Mouse (Mus musculus) liver, adult 2 months (tissue): ENCODE data around the gene Gm6583. TPM values are rescaled to one million over a fixed set of nuclear protein-coding genes. Genes with fewer than 3 reads are reported as not detected.

ENCODE experiments used
- DNase-seq: peaks from one replicate; pipeline ENCODE4 v3.0.0-alpha.2; 2011; ENCODE audit warnings: low read depth, low spot score; ENCODE audit errors: extremely low read depth
- H3K27ac ChIP-seq: fragments of 200-500 bp; replicated peaks from 2 replicates; pipeline ENCODE4 v1.5.1; 2012; ENCODE audit warnings: low read depth, mild to moderate bottlenecking, control low read depth, inconsistent platforms, low read length; ENCODE audit not compliant: insufficient read depth
- H3K27me3 ChIP-seq: fragments of 200-500 bp; 2 replicates; pipeline ENCODE4 v1.6.1; 2012; ENCODE audit warnings: mild to moderate bottlenecking, moderate library complexity, low read length, inconsistent platforms; ENCODE audit not compliant: control insufficient read depth, insufficient read depth
- H3K36me3 ChIP-seq: fragments of 200-500 bp; 2 replicates; pipeline ENCODE4 v1.6.1; 2012; ENCODE audit warnings: low read length, inconsistent platforms; ENCODE audit not compliant: control insufficient read depth, insufficient read depth
- H3K4me1 ChIP-seq: fragments of 200-500 bp; 2 replicates; pipeline ENCODE4 v1.6.1; 2011; ENCODE audit warnings: low read length; ENCODE audit not compliant: control insufficient read depth, insufficient read depth
- H3K4me3 ChIP-seq: fragments of 200-500 bp; 2 replicates; pipeline ENCODE4 v1.5.1; 2011; ENCODE audit warnings: low read depth, mild to moderate bottlenecking, control low read depth, low read length, moderate library complexity; ENCODE audit not compliant: insufficient read depth
- H3K79me2 ChIP-seq: fragments of 200-500 bp; 2 replicates; pipeline ENCODE4 v1.6.1; 2012; ENCODE audit warnings: inconsistent platforms, mild to moderate bottlenecking, low read length, moderate library complexity; ENCODE audit not compliant: control insufficient read depth, insufficient read depth
- H3K9ac ChIP-seq: fragments of 200-500 bp; 2 replicates; pipeline ENCODE4 v1.6.1; 2012; ENCODE audit warnings: low read depth, mild to moderate bottlenecking, control low read depth, inconsistent platforms, low read length
- CTCF ChIP-seq: fragments of 200-500 bp; IDR thresholded peaks from 2 replicates; pipeline ENCODE4 v1.5.1; 2011; ENCODE audit warnings: low read depth, low read length, control low read depth
- POLR2A ChIP-seq: fragments of 200-500 bp; IDR thresholded peaks from 2 replicates; pipeline ENCODE4 v1.6.1; 2011; ENCODE audit warnings: low read length, control low read depth; ENCODE audit not compliant: insufficient read depth; ENCODE audit errors: extremely low read depth
- WGBS: fragments of 180-500 bp; shearing (Covaris S2); methylation state at CpG from one replicate; pipeline ENCODE4 v1.1.7; 2018; 5-methylcytosine and 5-hydroxymethylcytosine counted together
- polyA plus RNA-seq: library from polyadenylated mRNA; depleted of rRNA; stranded (reverse); fragments of >200 nt; gene quantifications from 2 replicates; pipeline ENCODE4 v1.2.3, GENCODE M21; 2012
- total RNA-seq: library from RNA; depleted of rRNA; stranded (reverse); fragments of >200 nt; gene quantifications from 2 replicates; pipeline ENCODE4 v1.2.3, GENCODE M21; 2014

Gene Gm6583
- total and polyA plus RNA-seq, 2 experiments: 0.09 TPM; not detected in 1

- Histone ChIP-seq H3K9ac (no peak overlapping the region), H3K4me3 (no peak overlapping the region), H3K79me2 (no peaks in the 10 kb centered on the region), H3K27ac (no peak overlapping the region), H3K36me3 (peaks cover 10% of the 10 kb centered on the region; the same call in 1 of the 2 replicates), H3K27me3 (no peaks in the 10 kb centered on the region), H3K4me1 (no peaks in the 10 kb centered on the region)
- no peak for DNase-seq
- TF ChIP-seq POLR2A (no peak), CTCF (no peak)
- WGBS: 96% methylated on average over 6 of the region's 6 CpGs
Measured at GRCm38 (mm10) chr5:112366879-112367278, 11.0 kb upstream of the Gm6583 start.

- Histone ChIP-seq H3K4me1 (no peaks in the 10 kb centered on the region), H3K27ac (no peak overlapping the region), H3K9ac (no peak overlapping the region), H3K4me3 (no peak overlapping the region), H3K79me2 (no peaks in the 10 kb centered on the region), H3K27me3 (no peaks in the 10 kb centered on the region), H3K36me3 (peaks cover 6% of the 10 kb centered on the region; the same call in 1 of the 2 replicates)
- WGBS: 88% methylated on average over 10 of the region's 10 CpGs
- no peak for TF ChIP-seq POLR2A
- TF ChIP-seq CTCF: no peak
- no peak for DNase-seq
Measured at GRCm38 (mm10) chr5:112364184-112364797, 8.5 kb upstream of the Gm6583 start.

- no peak for DNase-seq
- Histone ChIP-seq H3K4me3 (no peak overlapping the region), H3K27ac (no peak overlapping the region), H3K27me3 (no peaks in the 10 kb centered on the region), H3K36me3 (peaks cover 4% of the 10 kb centered on the region; the same call in 1 of the 2 replicates), H3K9ac (no peak overlapping the region), H3K79me2 (no peaks in the 10 kb centered on the region), H3K4me1 (no peaks in the 10 kb centered on the region)
- TF ChIP-seq CTCF (no peak), POLR2A (no peak)
- WGBS: 100% methylated on average over 3 of the region's 3 CpGs
Measured at GRCm38 (mm10) chr5:112360077-112360476, 4.2 kb upstream of the Gm6583 start.

- Histone ChIP-seq H3K27ac (no peak overlapping the region), H3K27me3 (no peaks in the 10 kb centered on the region), H3K4me1 (no peaks in the 10 kb centered on the region), H3K4me3 (no peak overlapping the region), H3K79me2 (no peaks in the 10 kb centered on the region), H3K9ac (no peak overlapping the region), H3K36me3 (peaks cover 4% of the 10 kb centered on the region; the same call in 1 of the 2 replicates)
- WGBS: 88% methylated on average over 4 of the region's 4 CpGs
- no peak for DNase-seq
- no peak for TF ChIP-seq POLR2A
- no peak for TF ChIP-seq CTCF
Measured at GRCm38 (mm10) chr5:112359520-112359919, 3.7 kb upstream of the Gm6583 start.

- H3K27me3 ChIP-seq: no peaks in the 10 kb centered on the region
- no peak overlapping the region for H3K4me3 ChIP-seq
- no peaks in the 10 kb centered on the region for H3K36me3 ChIP-seq
- no peaks in the 10 kb centered on the region for H3K79me2 ChIP-seq
- no peak for DNase-seq
- no peaks in the 10 kb centered on the region for H3K4me1 ChIP-seq
- H3K9ac ChIP-seq: no peak overlapping the region
- WGBS: 89% methylated on average over 9 of the region's 9 CpGs
- no peak for TF ChIP-seq POLR2A
- H3K27ac ChIP-seq: no peak overlapping the region
Measured at GRCm38 (mm10) chr5:112356322-112356721, 489 bp upstream of the Gm6583 start.

- H3K79me2 ChIP-seq: no peaks in the 10 kb centered on the region
Measured at GRCm38 (mm10) chr5:112355493-112355892, 340 bp downstream of the Gm6583 start.

More at GRCm38 (mm10) chr5:112355493-112355892, 340 bp downstream of the Gm6583 start:
- 67% methylated on average over 6 of the region's 6 CpGs for WGBS
- TF ChIP-seq CTCF (no peak), POLR2A (no peak)
- Histone ChIP-seq H3K9ac (no peak overlapping the region), H3K36me3 (peaks cover 2% of the 10 kb centered on the region; the same call in 1 of the 2 replicates), H3K4me1 (no peaks in the 10 kb centered on the region), H3K27ac (no peak overlapping the region), H3K4me3 (no peak overlapping the region), H3K27me3 (no peaks in the 10 kb centered on the region)
- no peak for DNase-seq
